Mouse (Mus musculus) bone marrow, adult 2 months (tissue): ENCODE measurements at regions not wholly inside any gene's neighbourhood (a gene's known extent, or its start where the extent isn't known, plus 50 kb on each side); places are given as distances from the start of the nearest gene placed in this dataset.

Experiments used
- H3K27ac ChIP-seq: fragments of 200-500 bp; 2 replicates; pipeline ENCODE4 v1.5.1; 2012; ENCODE audit warnings: low read depth, mild to moderate bottlenecking, control low read depth, inconsistent platforms, low read length; ENCODE audit not compliant: control insufficient read depth, poor library complexity, insufficient read depth
- H3K4me1 ChIP-seq: fragments of 200-500 bp; 2 replicates; pipeline ENCODE4 v1.6.1; 2011; ENCODE audit warnings: low read length; ENCODE audit not compliant: control insufficient read depth, insufficient read depth
- H3K4me3 ChIP-seq: fragments of 200-500 bp; replicated peaks from 2 replicates; pipeline ENCODE3; 2011; ENCODE audit warnings: mild to moderate bottlenecking, low read depth, low read length, control low read depth; ENCODE audit not compliant: control insufficient read depth
- CTCF ChIP-seq: fragments of 200-500 bp; IDR thresholded peaks from 2 replicates; pipeline ENCODE4 v1.5.1; 2011; ENCODE audit warnings: low read length, control low read depth; ENCODE audit not compliant: control insufficient read depth, insufficient read depth
- POLR2A ChIP-seq: fragments of 200-500 bp; IDR thresholded peaks from 2 replicates; pipeline ENCODE4 v1.6.1; 2011; ENCODE audit warnings: low read depth, mild to moderate bottlenecking, control low read depth, low read length, borderline replicate concordance; ENCODE audit not compliant: control insufficient read depth
- WGBS: fragments of 180-500 bp; shearing (Covaris S2); methylation state at CpG from one replicate; pipeline ENCODE4 v1.1.7; 2018; 5-methylcytosine and 5-hydroxymethylcytosine counted together

GRCm38 (mm10) chr13:47951043-47951442, 310.0 kb upstream of the Id4 start:
- H3K4me1 ChIP-seq = no peaks in the 10 kb centered on the region
- WGBS = 76% methylated on average over 10 of the region's 10 CpGs
- TF ChIP-seq POLR2A (no peak), CTCF (no peak)
- H3K4me3 ChIP-seq = no peak overlapping the region
- H3K27ac ChIP-seq = no peak overlapping the region

GRCm38 (mm10) chr13:47952946-47953345, 308.1 kb upstream of the Id4 start:
- H3K4me1 ChIP-seq = no peaks in the 10 kb centered on the region
- 67% methylated on average over 3 of the region's 3 CpGs for WGBS
- no peak overlapping the region for H3K27ac ChIP-seq
- no peak overlapping the region for H3K4me3 ChIP-seq
- TF ChIP-seq POLR2A = no peak
- TF ChIP-seq CTCF = no peak

- Histone ChIP-seq H3K4me1 (no peaks in the 10 kb centered on the region), H3K27ac (no peak overlapping the region), H3K4me3 (no peak overlapping the region)
- no peak for TF ChIP-seq POLR2A
- no peak for TF ChIP-seq CTCF
- 74% methylated on average over 7 of the region's 7 CpGs for WGBS
Measured at GRCm38 (mm10) chr13:47953776-47954175, 307.3 kb upstream of the Id4 start.

GRCm38 (mm10) chr13:47955504-47955903, 305.5 kb upstream of the Id4 start:
- no peaks in the 10 kb centered on the region for H3K4me1 ChIP-seq
- 84% methylated on average over 10 of the region's 10 CpGs for WGBS
- TF ChIP-seq CTCF = no peak
- TF ChIP-seq POLR2A = no peak
- H3K4me3 ChIP-seq = no peak overlapping the region
- no peak overlapping the region for H3K27ac ChIP-seq

DNA sequence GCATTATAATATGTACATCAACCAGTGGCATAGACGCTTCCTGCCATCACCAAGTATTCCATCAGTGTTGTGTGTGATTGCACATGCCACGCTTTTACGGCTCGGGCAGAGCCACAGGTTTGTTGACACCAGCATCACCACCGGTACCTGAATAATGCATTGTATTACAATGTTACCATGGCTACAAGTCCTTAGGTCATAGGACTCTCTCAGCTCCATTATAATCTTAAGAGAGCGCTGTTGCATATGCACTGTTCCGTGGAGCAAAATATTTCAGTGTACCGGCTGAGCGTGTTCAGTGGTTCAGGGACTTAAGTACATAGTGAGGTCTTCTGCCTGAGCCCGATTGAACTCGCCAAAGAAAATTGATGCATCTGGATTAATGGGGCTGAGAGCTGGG, 303.4 kb upstream of the Id4 start:
- TF ChIP-seq POLR2A (no peak), CTCF (no peak)
- Histone ChIP-seq H3K4me1 (no peaks in the 10 kb centered on the region), H3K4me3 (no peak overlapping the region), H3K27ac (no peak overlapping the region)
- 89% methylated on average over 11 of the region's 11 CpGs for WGBS

DNA sequence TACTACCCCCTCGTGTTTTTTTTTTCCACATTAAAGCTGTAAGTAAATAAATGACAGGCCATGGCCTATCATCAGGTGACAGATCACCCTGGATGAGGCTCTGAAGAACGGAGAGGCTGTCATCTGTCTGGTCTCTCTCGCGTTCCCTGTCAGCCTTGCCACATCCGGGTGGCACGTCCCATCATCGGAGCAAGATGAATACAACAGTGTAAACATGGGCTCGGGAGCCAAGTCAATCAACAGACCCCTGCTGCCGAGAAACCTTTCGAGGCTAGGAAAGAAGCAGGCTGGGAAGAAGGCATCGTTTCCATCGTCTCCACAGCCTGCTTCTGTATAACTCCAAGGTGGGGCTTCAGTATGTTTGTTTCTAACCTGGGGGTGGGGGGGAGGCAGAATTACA, 286.8 kb upstream of the Id4 start:
- 61% methylated on average over 12 of the region's 12 CpGs for WGBS
- Histone ChIP-seq H3K27ac (no peak overlapping the region), H3K4me1 (no peaks in the 10 kb centered on the region), H3K4me3 (no peak overlapping the region)
- no peak for TF ChIP-seq POLR2A
- no peak for TF ChIP-seq CTCF

DNA sequence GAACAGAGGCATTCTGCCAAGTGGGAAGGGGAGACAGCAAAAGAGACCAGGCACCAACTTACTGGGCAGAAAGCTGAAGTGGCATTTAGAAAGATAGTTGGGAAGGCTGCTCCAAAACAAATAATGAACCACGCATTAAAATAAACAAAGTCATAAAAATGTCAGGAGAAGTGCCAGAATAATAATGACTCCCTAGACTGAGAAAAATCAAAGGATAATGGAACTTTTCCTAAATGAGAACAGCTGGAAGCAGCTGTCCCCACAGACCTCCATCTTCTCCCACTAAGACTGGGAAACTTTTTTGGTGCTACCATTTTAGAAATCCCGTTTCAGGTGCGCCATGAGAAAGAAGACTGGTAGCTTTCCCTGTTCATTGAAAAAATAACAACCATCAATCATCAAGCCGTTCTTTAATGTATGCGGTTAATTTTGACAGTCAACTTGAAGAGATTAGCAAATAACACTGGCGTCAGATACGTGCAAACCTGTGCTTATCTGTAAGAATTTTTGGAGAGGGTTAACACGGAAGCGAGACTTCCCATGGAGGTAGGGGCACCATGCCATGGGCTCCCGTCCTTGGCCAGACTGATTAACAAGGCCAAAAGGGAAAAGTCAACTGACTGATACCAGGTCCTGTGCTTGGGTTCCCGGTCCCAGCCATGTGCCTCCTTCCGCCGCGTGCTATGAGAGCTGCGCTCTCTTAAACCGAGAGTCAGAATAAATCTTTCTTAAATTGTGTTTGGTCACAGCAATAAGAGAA, 286.1 kb upstream of the Id4 start:
- TF ChIP-seq POLR2A (no peak), CTCF (no peak)
- no peak overlapping the region for H3K27ac ChIP-seq
- WGBS = 84% methylated on average over 16 of the region's 16 CpGs
- H3K4me3 ChIP-seq = no peak overlapping the region
- no peaks in the 10 kb centered on the region; the same call in 1 of the 2 replicates for H3K4me1 ChIP-seq

GRCm38 (mm10) chr13:47998495-47998894, 262.5 kb upstream of the Id4 start:
- Histone ChIP-seq H3K27ac (no peak overlapping the region), H3K4me3 (no peak overlapping the region), H3K4me1 (no peaks in the 10 kb centered on the region)
- WGBS = 64% methylated on average over 5 of the region's 5 CpGs
- no peak for TF ChIP-seq CTCF
- TF ChIP-seq POLR2A = no peak

GRCm38 (mm10) chr13:47999399-47999798, 261.6 kb upstream of the Id4 start:
- Histone ChIP-seq H3K4me3 (no peak overlapping the region), H3K27ac (no peak overlapping the region), H3K4me1 (no peaks in the 10 kb centered on the region)
- WGBS = 71% methylated on average over 4 of the region's 4 CpGs
- TF ChIP-seq CTCF (no peak), POLR2A (no peak)
